Mouse (Mus musculus) 3T3-L1 (cell line): Measurements from ENCODE around the gene Hist2h4.

Source experiments
- DNase-seq: peaks from one replicate; pipeline ENCODE4 v3.0.0-alpha.2; 2015; ENCODE audit warnings: low read depth, low spot score

Gene Hist2h4

GRCm38 (mm10) chr3:96226695-96227648, 36.1 kb downstream of the Hist2h4 start:
- peak; percentile 96 for DNase-seq

- DNase-seq, result no peak
Observed at GRCm38 (mm10) chr3:96225421-96225820, 37.7 kb downstream of the Hist2h4 start.

- DNase-seq, result no peak
Observed at GRCm38 (mm10) chr3:96222774-96223173, 40.3 kb downstream of the Hist2h4 start.

GRCm38 (mm10) chr3:96221640-96222038, 41.5 kb downstream of the Hist2h4 start:
- no peak for DNase-seq

- DNase-seq, result peak; percentile 97
Observed at GRCm38 (mm10) chr3:96220765-96221639, 42.1 kb downstream of the Hist2h4 start, which contains the start of the genes Hist2h2ac and Hist2h2be. Gene Hist2h2ac, minus strand, starts transcription at chr3:96220880. Gene Hist2h2be, plus strand, starts transcription at chr3:96221119.

- DNase-seq, result peak; percentile 72
Observed at GRCm38 (mm10) chr3:96220131-96220764, 42.9 kb downstream of the Hist2h4 start.

GRCm38 (mm10) chr3:96219661-96220130, 43.4 kb downstream of the Hist2h4 start, which contains the start of the genes Bola1 and Hist2h2ab:
Gene Bola1, minus strand, starts transcription at chr3:96219709.
Gene Hist2h2ab, plus strand, starts transcription at chr3:96219865.
- DNase-seq, result peak; percentile 92

- no peak for DNase-seq
Observed at GRCm38 (mm10) chr3:96219191-96219641, 43.9 kb downstream of the Hist2h4 start.
